Mouse (Mus musculus) retina, postnatal 1 day (tissue): ENCODE results near the gene Zfp871.
A peak's percentile ranks its signal among the peaks of the same experiment; 100 is the strongest.
"Not testable (repeated sequence)": the region's sequence is repeated elsewhere in the genome, so short reads cannot be mapped to it uniquely, and the experiment has no call there.

ENCODE experiments used
- DNase-seq: peaks from one replicate; pipeline ENCODE4 v3.0.0-alpha.2; 2012

Gene Zfp871

GRCm38 (mm10) chr17:32729029-32729428, 59.1 kb downstream of the Zfp871 start:
- DNase-seq: peak; percentile 16

- not testable (repeated sequence) for DNase-seq
Measured at GRCm38 (mm10) chr17:32726360-32726759, 61.7 kb downstream of the Zfp871 start.

- DNase-seq: no peak
Measured at GRCm38 (mm10) chr17:32722771-32723170, 65.3 kb downstream of the Zfp871 start.

GRCm38 (mm10) chr17:32722151-32722550, 65.9 kb downstream of the Zfp871 start:
- not testable (repeated sequence) for DNase-seq
